Mouse (Mus musculus) cerebellum, adult 2 months (tissue): ENCODE results near the gene B2m. TPM values are rescaled to one million over a fixed set of nuclear protein-coding genes. Genes with fewer than 3 reads are reported as not detected.
A peak's percentile ranks its signal among the peaks of the same experiment; 100 is the strongest.

Experiments
- DNase-seq, 2 experiments: peaks; one replicate each; pipeline ENCODE4 v3.0.0; 2021
- H3K27ac ChIP-seq: fragments of 200-500 bp; 2 replicates; pipeline ENCODE4 v1.5.1; 2012; ENCODE audit warnings: low read length, control low read depth, inconsistent platforms; ENCODE audit not compliant: insufficient read depth
- H3K27me3 ChIP-seq: fragments of 200-500 bp; 2 replicates; pipeline ENCODE4 v1.6.1; 2012; ENCODE audit warnings: inconsistent platforms, mild to moderate bottlenecking, low read length, moderate library complexity; ENCODE audit not compliant: control insufficient read depth, insufficient read depth
- H3K4me1 ChIP-seq: fragments of 200-500 bp; 2 replicates; pipeline ENCODE4 v1.6.1; 2011; ENCODE audit warnings: low read length; ENCODE audit not compliant: control insufficient read depth, insufficient read depth
- H3K4me3 ChIP-seq: fragments of 200-500 bp; replicated peaks from 2 replicates; pipeline ENCODE3; 2011; ENCODE audit warnings: mild to moderate bottlenecking, low read depth, low read length, control low read depth; ENCODE audit not compliant: insufficient read depth
- CTCF ChIP-seq: fragments of 200-500 bp; IDR thresholded peaks from 2 replicates; pipeline ENCODE4 v1.5.1; 2011; ENCODE audit warnings: low read depth, mild to moderate bottlenecking, control low read depth, low read length, moderate library complexity, borderline replicate concordance; ENCODE audit not compliant: insufficient read depth
- POLR2A ChIP-seq: fragments of 200-500 bp; IDR thresholded peaks from 2 replicates; pipeline ENCODE4 v1.6.1; 2011; ENCODE audit warnings: low read length, control low read depth, borderline replicate concordance; ENCODE audit not compliant: insufficient read depth
- WGBS: fragments of 180-500 bp; shearing (Covaris S2); methylation state at CpG from one replicate; pipeline ENCODE4 v1.1.7; 2018; 5-methylcytosine and 5-hydroxymethylcytosine counted together
- polyA plus RNA-seq: library from polyadenylated mRNA; depleted of rRNA; stranded (reverse); fragments of >200 nt; gene quantifications from 2 replicates; pipeline ENCODE4 v1.2.3, GENCODE M21; 2012

Gene B2m
- polyA plus RNA-seq, 1 experiment: 152 TPM

DNA sequence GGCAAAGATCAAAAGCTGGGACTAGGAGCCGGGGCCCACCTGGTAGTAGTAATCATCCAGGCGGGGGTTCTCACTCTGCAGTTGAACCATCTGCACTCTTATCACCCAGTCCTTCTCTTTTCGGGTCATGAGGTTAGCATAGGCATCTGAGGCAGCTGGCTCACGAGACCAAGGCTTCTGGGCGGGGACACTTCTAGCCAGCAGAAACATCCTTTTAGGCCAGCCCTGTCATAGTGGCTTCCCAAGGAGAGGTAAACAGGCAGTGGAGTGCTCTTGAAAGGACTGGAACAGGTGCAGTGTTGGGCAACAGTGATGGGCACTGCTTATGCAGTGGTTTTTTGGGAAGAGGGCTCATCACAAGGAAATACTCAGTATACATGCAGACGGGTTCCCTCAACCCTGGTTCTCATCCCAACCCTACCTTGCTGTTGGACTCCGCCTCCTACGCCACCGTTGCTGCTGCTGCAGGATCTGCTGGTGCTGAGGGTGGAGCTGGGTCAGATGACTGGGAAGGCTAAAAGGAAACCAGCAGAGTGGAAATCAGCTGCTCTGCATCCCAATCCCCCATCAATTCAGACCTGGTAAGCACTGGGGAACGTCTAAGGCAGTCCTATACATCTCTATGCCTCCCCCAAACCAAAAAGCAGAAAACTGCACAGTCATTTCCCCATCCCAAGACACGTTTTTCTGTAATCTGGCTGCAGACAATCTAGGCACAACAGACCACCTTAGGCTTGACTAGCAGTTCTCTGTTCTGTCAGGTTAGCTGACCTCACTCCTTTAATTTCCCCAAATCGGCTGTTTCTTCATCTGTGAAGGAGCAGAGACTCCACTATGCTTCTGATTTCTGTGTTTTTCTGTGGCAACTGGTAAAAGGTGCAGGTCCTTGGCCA is 21.6 kb upstream of the B2m start:
- WGBS: 58% methylated on average over 12 of the region's 12 CpGs
- Histone ChIP-seq H3K4me3 (no peak overlapping the region), H3K27ac (no peak overlapping the region), H3K4me1 (no peaks in the 10 kb centered on the region), H3K27me3 (no peaks in the 10 kb centered on the region)
- no peak for DNase-seq
- TF ChIP-seq CTCF (no peak), POLR2A (no peak)

DNA sequence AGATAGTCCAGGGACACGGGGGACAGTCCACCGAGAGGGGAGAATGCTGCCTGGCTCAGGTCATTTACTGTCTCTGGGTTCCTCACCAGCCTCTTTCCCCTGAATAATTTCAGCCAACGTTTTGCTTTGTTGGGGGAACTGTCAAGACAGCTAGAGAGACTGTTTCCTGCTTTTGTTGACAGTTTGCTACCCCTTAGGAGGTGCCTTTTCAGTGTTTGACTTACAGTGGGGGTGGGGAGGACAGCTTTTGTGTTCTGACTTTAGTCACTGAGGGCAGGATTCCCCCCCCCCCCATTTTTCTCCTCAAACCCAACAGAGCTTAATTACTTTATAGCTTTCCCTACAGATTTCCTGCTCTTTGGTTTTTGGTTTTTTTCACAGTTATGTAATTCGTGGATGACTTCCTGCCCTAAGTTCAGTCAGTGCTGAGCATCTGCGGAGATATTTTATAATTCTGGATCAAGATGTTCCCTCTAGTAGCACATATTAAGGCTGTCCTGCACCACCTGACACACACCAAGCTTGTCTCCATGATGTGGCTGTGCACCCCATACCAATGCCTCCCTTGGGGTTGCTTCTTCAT is 20.6 kb upstream of the B2m start:
- 36% methylated on average over 5 of the region's 5 CpGs for WGBS
- Histone ChIP-seq H3K27me3 (no peaks in the 10 kb centered on the region), H3K27ac (no peak overlapping the region), H3K4me1 (no peaks in the 10 kb centered on the region), H3K4me3 (no peak overlapping the region)
- no peak for DNase-seq
- TF ChIP-seq POLR2A: no peak
- TF ChIP-seq CTCF: no peak

DNA sequence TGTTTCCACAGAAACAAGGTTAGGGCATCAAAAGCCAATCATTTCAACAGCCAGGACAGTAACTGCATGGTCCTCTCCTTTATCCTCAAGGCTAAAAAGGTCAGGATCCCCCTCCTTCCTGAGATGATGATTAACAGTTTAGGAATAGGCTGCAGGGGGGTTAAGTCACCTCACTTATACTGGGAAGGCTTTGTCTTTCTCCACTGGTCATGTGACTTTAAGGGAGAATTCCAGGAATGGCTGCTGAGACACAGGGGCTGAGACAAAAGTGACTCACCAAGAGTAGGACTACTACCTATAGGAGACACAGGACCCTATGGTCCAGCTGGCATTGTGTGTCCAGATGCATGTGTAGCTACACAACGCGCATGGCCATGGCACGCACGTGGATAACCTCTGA is 19.9 kb upstream of the B2m start:
- H3K4me1 ChIP-seq: no peaks in the 10 kb centered on the region
- DNase-seq: no peak
- TF ChIP-seq POLR2A: no peak
- TF ChIP-seq CTCF: no peak
- H3K27me3 ChIP-seq: no peaks in the 10 kb centered on the region
- H3K27ac ChIP-seq: no peak overlapping the region
- no peak overlapping the region for H3K4me3 ChIP-seq
- 92% methylated on average over 4 of the region's 4 CpGs for WGBS

DNA sequence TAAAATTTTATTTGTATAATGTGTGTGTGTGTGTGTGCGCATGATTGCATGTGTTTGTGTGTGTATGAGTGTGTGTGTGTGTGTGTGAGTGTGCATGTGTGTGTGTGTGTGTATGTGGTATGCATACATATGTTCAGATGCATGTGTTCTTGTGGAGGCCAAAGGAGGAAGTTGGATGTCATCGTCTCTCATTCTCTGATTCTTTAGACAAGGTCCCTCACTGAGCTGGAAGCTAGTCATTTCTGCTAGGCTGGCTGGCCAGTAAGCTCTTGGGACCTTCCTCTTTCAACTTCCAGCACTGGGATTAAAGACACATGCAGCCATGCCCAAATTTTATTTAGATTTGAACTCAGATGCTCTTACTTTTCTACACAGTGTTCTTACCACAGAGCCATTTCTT is 15.4 kb upstream of the B2m start:
- H3K4me1 ChIP-seq: no peaks in the 10 kb centered on the region
- DNase-seq: no peak
- TF ChIP-seq POLR2A (no peak), CTCF (no peak)
- H3K27ac ChIP-seq: no peak overlapping the region
- H3K27me3 ChIP-seq: no peaks in the 10 kb centered on the region
- H3K4me3 ChIP-seq: no peak overlapping the region
- 91% methylated on average over 2 of the region's 2 CpGs for WGBS

DNA sequence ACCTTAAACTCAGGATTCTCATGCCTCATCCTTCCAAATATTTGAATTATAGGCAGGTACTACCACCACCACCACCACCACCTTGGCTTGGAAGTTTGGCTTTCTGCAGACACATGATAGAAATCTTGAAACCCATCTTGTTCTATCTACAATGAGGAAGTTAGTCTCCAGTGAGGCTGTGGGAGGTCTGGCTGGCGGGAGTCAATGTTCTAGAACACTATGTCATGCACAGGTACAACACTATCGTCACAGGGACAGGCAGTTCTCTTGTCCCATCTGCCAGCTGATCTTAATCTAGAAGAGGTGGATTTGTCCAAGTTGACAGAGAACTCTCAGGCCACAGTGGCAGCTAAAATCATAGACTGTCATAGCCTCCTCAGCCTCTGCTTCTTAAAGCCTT is 14.9 kb upstream of the B2m start:
- DNase-seq: no peak
- H3K27me3 ChIP-seq: no peaks in the 10 kb centered on the region
- H3K4me1 ChIP-seq: no peaks in the 10 kb centered on the region
- H3K27ac ChIP-seq: no peak overlapping the region
- no peak for TF ChIP-seq CTCF
- TF ChIP-seq POLR2A: no peak
- WGBS: 89% methylated on average over 2 of the region's 2 CpGs
- H3K4me3 ChIP-seq: no peak overlapping the region

DNA sequence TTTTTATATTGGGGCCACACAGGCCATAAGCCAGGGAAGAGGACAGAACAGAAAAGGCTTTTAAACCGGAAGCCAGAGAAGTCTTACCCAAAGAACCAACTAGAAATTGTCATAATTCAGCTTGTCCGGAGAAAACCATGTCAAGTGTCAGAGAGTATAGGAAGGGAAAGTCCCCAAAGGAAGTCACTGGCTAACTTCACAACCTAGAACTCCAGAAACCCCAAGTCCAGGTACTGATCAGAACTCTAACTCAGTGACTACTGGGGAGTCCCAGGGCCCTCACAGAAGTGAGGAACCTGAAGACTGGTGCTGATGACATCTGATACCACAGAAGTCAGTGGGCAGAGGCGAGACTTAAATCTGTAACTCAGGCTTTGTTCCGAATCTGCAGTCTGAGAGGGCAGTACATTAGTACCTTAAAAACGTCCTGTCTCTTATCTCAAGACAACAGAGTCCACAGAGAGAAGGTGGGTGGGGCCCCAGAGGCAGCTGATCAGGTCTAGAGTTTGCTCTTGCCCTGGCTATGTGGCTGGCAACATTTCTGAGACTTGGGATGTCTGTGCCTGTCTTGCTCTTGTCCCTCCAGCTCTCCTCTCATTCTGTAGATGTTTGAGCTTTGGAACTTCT is 9.5 kb upstream of the B2m start:
- H3K4me1 ChIP-seq: no peaks in the 10 kb centered on the region
- 64% methylated on average over 5 of the region's 5 CpGs for WGBS
- no peak for DNase-seq
- H3K27ac ChIP-seq: no peak overlapping the region
- no peaks in the 10 kb centered on the region for H3K27me3 ChIP-seq
- H3K4me3 ChIP-seq: no peak overlapping the region
- TF ChIP-seq POLR2A (no peak), CTCF (no peak)

DNA sequence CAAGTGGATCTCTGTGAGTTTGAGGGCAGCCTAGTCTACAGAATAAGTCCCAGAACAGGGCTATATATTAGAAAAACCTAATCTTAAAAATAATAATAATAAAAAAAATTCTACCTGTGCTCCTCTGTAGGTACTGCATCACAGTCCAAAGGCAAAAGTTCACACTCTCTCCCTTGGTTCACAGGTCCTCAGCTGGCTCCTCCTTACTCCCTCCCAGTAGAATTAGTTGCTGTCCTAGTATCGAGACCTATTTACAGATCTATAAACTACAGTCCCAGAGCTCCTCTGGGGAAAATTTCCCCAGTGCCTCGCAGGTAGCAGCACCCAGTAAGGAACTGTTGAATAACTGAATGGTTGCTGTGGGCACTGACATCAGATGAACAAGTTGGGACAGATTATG is 6.7 kb upstream of the B2m start:
- Histone ChIP-seq H3K27me3 (no peaks in the 10 kb centered on the region), H3K4me3 (no peak overlapping the region), H3K4me1 (no peaks in the 10 kb centered on the region), H3K27ac (no peak overlapping the region)
- 66% methylated on average over 2 of the region's 2 CpGs for WGBS
- no peak for DNase-seq
- TF ChIP-seq POLR2A: no peak
- no peak for TF ChIP-seq CTCF

DNA sequence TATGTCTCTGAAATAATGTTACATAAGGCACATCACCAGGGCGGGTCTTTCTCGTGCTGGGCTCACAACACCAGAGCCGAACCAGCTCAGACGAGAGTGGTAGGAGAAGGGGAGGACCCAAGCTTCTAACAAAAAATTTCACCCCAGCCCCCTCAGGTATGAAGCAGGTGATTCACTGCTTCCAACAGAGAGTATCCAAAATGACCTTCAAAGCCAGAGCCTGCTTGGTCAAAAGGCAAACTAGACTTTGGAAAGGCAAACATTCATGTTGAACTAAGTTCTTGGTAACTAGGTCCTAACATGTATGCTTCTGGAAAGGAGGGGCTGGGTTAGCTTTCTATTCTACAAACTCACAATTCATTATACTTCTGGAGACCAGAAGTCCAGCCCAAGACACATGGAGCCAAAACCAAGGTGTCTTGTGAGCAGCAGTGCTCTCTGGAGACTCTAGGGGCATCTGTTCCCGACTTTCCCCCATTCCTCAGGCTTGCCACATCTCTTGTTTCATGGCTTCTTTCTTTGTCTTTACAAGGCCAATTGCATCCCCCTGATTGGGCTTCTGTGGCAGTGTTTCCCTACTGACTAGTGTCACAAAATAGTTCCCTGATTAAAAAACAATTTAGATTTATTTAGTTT is 6.0 kb upstream of the B2m start:
- Histone ChIP-seq H3K4me3 (no peak overlapping the region), H3K4me1 (no peaks in the 10 kb centered on the region), H3K27me3 (no peaks in the 10 kb centered on the region), H3K27ac (no peak overlapping the region)
- 77% methylated on average over 5 of the region's 5 CpGs for WGBS
- TF ChIP-seq CTCF: 0 out of 2 replicates have a peak, but pooled peaks have one; percentile 4
- TF ChIP-seq POLR2A: no peak
- no peak for DNase-seq
